Mouse (Mus musculus) G1E-ER4 (cell line): ENCODE measurements around the gene Nus1. TPM values are rescaled to one million over a fixed set of nuclear protein-coding genes. Genes with fewer than 3 reads are reported as not detected.

Source experiments
- GATA1 ChIP-seq: IDR thresholded peaks from one replicate; pipeline ENCODE4 v1.8.0; 2012; ENCODE audit warnings: low read length, inconsistent platforms
- polyA plus RNA-seq: library from polyadenylated mRNA; stranded (reverse); fragments of >175 nt; gene quantifications from 2 replicates; pipeline ENCODE4 v1.2.3, GENCODE M21; 2012

Gene Nus1
- polyA plus RNA-seq, 1 experiment, result 13.2 TPM

- TF ChIP-seq GATA1, result no peak
Observed at GRCm38 (mm10) chr10:52399722-52400121, 17.6 kb upstream of the Nus1 start.

DNA sequence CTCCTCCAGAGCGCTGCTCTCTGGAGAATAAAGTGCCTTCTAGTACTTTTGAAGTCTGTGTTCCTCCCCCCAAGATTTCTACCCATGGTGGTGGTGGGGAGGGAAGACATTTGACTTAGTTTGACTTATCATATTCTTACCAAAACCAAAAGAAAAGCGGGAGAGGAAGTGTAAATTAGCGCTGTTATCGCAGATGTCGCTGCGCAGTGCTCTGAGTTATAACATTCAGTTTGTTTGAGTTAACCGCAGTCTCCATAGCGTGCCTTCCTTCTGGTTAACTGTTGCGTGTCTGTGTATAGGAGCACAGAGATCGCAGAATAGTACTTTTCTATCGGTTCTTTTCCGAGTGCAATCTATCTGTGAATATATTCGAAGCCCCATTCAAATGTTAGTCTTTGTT lies 12.2 kb upstream of the Nus1 start:
- no peak for TF ChIP-seq GATA1

DNA sequence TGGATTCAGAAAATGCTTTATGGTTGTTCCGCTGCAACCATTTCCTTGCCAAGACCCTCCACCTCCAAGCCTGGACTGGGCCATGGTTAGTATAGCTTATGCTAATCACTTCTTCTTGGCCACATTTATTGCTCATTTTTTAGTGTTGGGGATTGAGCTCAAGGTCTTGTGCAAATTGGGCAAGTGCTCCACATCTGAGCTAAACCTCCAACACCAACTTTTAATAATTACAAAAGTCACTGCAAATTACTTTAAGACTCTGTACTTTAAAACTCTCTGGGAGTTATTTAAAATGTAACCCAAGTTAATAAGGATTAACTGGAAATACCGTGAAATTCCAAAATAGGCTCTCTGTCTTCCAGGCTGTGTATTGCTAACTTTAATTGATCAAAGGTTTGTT lies 9.8 kb upstream of the Nus1 start:
- TF ChIP-seq GATA1, result no peak

- no peak for TF ChIP-seq GATA1
Observed at GRCm38 (mm10) chr10:52415020-52415419, 2.3 kb upstream of the Nus1 start.

DNA sequence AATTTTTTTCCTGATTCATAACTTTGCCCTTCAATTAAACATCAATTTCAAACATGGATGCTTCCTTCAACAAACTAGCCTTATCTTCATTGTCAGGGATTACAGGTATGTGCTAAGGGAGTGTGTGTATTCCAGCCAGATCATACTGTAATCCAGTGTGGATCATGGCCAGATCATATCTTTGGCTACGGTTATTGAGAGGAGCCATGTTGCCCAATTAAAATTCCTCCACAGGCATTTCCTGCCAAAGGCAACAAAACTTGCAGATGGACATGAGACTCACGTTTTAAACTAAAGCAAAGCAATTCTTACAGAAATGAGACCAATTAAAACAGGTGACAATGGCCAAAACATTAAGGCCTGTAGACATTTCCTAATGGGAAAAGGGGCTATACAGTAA lies 889 bp upstream of the Nus1 start:
- TF ChIP-seq GATA1, result no peak

GRCm38 (mm10) chr10:52417998-52418860 lies 882 bp downstream of the Nus1 start:
- TF ChIP-seq GATA1, result no peak

DNA sequence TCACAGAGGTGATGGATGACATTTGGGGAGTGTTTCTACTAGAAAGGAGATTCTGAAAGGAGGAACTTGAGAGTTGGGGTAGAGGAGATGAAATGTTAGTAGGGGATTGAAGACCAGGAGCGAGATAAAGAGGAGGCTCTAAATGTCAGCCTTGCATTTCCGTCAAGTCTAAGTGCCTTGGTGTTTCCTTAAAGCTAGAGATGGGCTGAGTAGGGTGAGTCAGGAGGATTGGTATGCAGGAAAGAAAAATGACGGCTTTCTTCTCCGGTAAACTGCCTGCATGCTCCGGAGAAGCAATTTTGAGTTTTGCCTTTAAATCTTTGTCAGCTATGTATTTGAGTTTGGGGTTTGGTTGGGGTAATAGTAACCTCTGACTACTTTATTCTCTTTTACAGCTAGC lies 1.6 kb downstream of the Nus1 start:
- no peak for TF ChIP-seq GATA1

- TF ChIP-seq GATA1, result no peak
Observed at GRCm38 (mm10) chr10:52419402-52419801, 2.1 kb downstream of the Nus1 start.

GRCm38 (mm10) chr10:52420526-52420925 lies 3.2 kb downstream of the Nus1 start:
- TF ChIP-seq GATA1, result no peak

- no peak for TF ChIP-seq GATA1
Observed at GRCm38 (mm10) chr10:52421716-52422115, 4.4 kb downstream of the Nus1 start.

DNA sequence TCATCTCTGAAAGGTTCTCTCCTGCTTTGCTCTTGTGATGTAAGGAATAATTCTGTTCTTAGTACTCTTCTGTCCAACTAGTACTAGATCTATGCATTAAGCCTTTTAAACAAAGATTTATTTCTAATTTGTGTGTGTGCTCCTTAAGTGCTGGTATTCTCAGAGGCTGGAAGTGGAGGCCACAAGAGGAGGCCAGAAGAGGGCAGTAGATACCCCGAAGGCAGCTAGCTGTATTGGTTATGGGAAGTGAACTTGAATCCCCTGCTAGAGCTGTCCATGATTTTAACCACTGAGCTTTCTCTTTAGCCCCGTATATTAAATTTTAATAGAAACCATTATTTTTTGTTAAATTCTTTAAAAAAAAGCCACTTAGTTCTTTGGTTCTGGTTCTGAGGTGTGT lies 5.8 kb downstream of the Nus1 start:
- TF ChIP-seq GATA1, result no peak

- no peak for TF ChIP-seq GATA1
Observed at GRCm38 (mm10) chr10:52426314-52426980, 9.1 kb downstream of the Nus1 start.

- no peak for TF ChIP-seq GATA1
Observed at GRCm38 (mm10) chr10:52427634-52428415, 10.5 kb downstream of the Nus1 start.

DNA sequence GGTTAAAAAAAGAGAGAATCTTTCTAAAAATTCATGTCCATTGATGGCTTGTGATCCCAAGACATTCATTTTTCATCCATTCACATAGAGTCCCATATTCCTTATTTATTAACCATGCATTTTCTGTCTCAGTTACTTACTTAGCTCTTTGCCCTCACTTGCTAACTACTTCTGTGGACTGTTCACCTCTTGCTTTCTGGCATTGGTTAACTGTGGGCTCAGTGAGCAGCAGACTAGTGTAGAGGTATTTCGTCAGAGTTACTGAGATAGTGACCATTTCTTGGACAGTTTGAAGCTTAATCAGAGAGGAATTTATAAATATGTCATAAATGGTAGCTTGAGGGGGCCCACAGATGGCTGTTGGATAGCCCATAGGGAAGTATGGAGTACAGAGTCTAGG lies 13.6 kb downstream of the Nus1 start:
- no peak for TF ChIP-seq GATA1

GRCm38 (mm10) chr10:52434836-52435235 lies 17.5 kb downstream of the Nus1 start:
- no peak for TF ChIP-seq GATA1

DNA sequence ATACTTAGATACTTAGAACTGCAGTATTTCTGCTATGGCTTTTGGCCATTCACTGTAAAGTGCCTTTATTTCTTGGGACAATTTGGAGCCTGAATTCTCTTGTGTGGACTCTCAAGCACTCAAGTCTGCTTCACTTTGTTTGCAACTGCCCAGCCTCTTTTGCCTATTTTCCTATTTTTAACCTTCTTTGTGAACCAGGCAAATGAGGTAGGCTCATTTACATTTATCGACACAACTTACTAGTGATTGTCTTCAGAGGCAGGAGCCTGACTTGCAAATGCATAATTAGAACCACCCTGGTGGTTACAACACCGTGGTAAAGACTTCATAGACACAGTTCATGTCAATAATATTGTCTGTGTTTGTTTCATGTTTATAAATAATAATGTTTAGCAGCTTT lies 43.3 kb downstream of the Nus1 start:
- TF ChIP-seq GATA1, result no peak
